Mouse (Mus musculus) midbrain, embryonic 10.5 days (tissue): ENCODE data around the gene Col17a1. TPM values are rescaled to one million over a fixed set of nuclear protein-coding genes. Genes with fewer than 3 reads are reported as not detected.

ENCODE experiments used
- DNase-seq: peaks from one replicate; pipeline ENCODE4 v3.0.0-alpha.2; 2017; ENCODE audit warnings: low spot score
- H3K27ac ChIP-seq: fragments of 300-500 bp; sonication (generic); replicated peaks from 2 replicates; pipeline ENCODE4 v1.5.1; 2016; ENCODE audit warnings: mild to moderate bottlenecking
- H3K27me3 ChIP-seq: fragments of 300-500 bp; sonication (generic); 2 replicates; pipeline ENCODE4 v1.6.1; 2016; ENCODE audit warnings: low read depth, mild to moderate bottlenecking; ENCODE audit not compliant: poor library complexity, severe bottlenecking
- H3K36me3 ChIP-seq: fragments of 300-500 bp; sonication (generic); 2 replicates; pipeline ENCODE4 v1.6.1; 2016; ENCODE audit warnings: mild to moderate bottlenecking, moderate library complexity
- H3K4me1 ChIP-seq: fragments of 300-500 bp; sonication (generic); 2 replicates; pipeline ENCODE4 v1.6.1; 2016
- H3K4me3 ChIP-seq: fragments of 300-500 bp; sonication (generic); 2 replicates; pipeline ENCODE4 v1.5.1; 2016; ENCODE audit warnings: mild to moderate bottlenecking, moderate library complexity
- H3K9me3 ChIP-seq: fragments of 300-500 bp; sonication (generic); replicated peaks from 2 replicates; pipeline ENCODE4 v1.6.1; 2016; ENCODE audit warnings: mild to moderate bottlenecking
- WGBS: fragments of 180-500 bp; shearing (Covaris S2); methylation state at CpG from one replicate; pipeline ENCODE4 v1.1.7; 2016; 5-methylcytosine and 5-hydroxymethylcytosine counted together
- polyA plus RNA-seq: library from polyadenylated mRNA; unstranded; fragments of >200 nt; fragmentation: Nextera tagmentation; extraction: Ambion mirVana; gene quantifications from 2 replicates; pipeline ENCODE4 v1.2.1, GENCODE M21; 2016

The Col17a1 gene
- polyA plus RNA-seq, 1 experiment from 2014 or later: 0.17 TPM

DNA sequence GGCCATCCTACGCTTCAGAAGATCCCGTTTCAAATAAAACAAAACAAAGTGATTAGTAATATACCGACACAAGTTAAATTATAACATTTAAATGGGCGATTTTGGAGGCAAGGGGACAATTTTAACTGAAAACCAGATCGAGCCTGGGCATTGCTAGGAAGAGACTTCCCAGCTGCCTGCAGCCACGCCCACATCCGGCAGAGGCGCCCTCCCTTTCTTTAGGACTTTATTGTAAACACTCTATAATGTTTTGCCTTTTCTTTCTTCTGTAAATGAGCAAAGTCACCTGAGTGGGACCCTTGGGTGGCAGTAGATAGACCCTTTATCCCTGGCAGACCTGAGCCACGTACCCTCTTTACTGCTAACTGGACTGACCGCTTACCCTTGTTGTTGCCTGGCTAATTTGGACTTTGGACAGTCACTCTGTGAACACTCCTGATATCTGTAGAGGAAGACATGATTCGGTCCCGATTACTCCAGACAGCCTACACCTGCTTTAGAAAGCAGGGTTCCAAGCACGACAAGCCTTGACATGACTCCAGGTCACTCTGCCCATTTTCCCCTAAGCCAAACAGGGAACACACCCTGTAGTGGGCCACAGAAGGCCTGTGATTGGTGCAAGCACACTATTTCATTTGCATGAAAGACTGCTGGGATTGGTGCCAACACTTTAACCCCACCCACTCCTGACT, 13.3 kb upstream of the Col17a1 start:
- peaks cover 11% of the 10 kb centered on the region for H3K4me1 ChIP-seq
- H3K4me3 ChIP-seq: no peak overlapping the region
- no peak overlapping the region for H3K27ac ChIP-seq
- H3K27me3 ChIP-seq: peaks cover 5% of the 10 kb centered on the region; the same call in 1 of the 2 replicates
- H3K36me3 ChIP-seq: no peaks in the 10 kb centered on the region
- 77% methylated on average over 13 of the region's 13 CpGs for WGBS
- no peak for DNase-seq
- 0 out of 2 replicates have a peak, but pooled peaks cover 3% of the 10 kb centered on the region for H3K9me3 ChIP-seq

DNA sequence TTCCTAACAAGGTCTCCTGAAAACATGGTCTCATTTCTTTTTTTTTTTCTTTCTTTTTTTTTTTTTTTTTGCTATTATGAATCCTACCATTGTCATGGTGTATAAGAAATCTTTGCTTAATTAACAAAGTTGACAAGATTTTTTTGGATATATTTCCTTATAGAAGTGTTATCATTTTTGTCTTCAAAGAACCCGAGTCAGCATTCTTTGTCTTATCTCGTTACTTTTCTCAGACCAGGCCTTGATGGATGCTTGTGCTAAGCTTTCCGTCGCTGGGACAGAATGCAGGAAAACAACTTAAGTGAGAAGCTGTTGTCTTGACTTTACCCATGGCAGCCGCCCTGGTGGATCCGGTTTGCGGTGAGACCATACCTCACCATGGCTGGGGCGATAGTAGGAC, 8.6 kb upstream of the Col17a1 start:
- DNase-seq: no peak
- Histone ChIP-seq H3K4me3 (no peak overlapping the region), H3K27me3 (no peaks in the 10 kb centered on the region; the same call in 1 of the 2 replicates), H3K36me3 (no peaks in the 10 kb centered on the region), H3K9me3 (0 out of 2 replicates have a peak, but pooled peaks cover 3% of the 10 kb centered on the region), H3K27ac (no peak overlapping the region), H3K4me1 (peaks cover 11% of the 10 kb centered on the region)
- WGBS: 83% methylated on average over 8 of the region's 8 CpGs

DNA sequence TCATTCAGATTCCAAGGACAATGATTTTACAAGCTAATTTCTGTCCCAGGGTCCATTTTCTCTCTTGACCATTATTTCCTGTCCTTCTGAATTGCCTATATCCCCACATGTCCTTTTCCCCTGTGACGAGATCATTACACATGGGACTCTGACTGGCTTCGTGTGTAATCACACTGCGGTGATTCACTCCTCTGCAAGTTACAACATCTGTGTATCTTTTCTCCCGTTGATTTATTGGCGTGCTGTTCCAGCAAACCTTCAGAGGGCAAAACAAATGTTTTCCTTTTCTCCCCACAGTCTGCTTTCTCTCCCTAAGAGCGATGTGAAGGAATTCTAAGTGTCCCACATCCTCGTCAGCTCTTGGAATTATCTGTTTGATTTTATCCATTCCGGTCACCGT, 7.8 kb upstream of the Col17a1 start:
- Histone ChIP-seq H3K4me3 (no peak overlapping the region), H3K36me3 (no peaks in the 10 kb centered on the region), H3K4me1 (peaks cover 11% of the 10 kb centered on the region), H3K9me3 (0 out of 2 replicates have a peak, but pooled peaks cover 3% of the 10 kb centered on the region), H3K27me3 (peaks cover 6% of the 10 kb centered on the region; the same call in 1 of the 2 replicates), H3K27ac (no peak overlapping the region)
- WGBS: 85% methylated on average over 9 of the region's 9 CpGs
- no peak for DNase-seq

DNA sequence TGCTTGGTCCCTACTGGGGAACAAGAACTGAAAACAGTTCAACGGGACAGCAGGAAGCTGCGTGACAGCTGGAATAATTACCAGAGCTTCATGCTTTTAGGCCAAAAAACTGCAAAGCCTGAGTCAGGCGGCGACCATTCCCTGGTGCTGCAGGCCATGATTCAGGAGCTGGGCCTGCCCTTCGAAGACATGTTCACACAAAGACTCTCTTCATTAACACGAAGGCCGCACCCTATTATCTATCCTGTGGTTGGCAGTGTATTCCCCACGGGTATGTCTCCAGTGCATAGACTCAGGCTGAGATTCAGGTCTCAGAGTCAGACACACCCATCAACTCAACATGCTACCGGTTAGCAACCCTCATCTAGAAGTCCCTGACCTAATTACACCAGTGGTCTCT, 6.4 kb upstream of the Col17a1 start:
- Histone ChIP-seq H3K27ac (no peak overlapping the region), H3K4me3 (no peak overlapping the region), H3K36me3 (no peaks in the 10 kb centered on the region), H3K27me3 (peaks cover 6% of the 10 kb centered on the region; the same call in 1 of the 2 replicates), H3K9me3 (0 out of 2 replicates have a peak, but pooled peaks cover 3% of the 10 kb centered on the region), H3K4me1 (peaks cover 21% of the 10 kb centered on the region)
- DNase-seq: no peak
- WGBS: 88% methylated on average over 9 of the region's 9 CpGs

DNA sequence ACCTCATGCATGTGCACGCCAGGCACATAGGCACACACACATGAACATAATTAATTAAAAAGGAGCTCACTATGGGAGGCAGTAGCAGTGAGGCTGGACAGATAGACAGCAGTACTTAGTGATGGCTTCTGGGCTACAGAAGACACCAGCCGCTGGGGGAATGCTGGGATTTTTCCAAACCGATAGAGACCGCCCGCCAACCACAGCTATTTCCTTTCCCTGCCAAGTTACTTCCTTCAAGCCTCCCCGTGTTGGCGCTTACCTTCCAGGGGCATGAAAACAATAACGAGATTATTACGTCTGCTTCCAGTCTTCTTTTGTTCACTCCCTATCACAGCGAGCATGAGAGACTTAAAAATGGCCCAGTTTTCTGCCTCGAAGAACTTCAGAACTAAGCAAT, 5.2 kb upstream of the Col17a1 start:
- H3K4me3 ChIP-seq: no peak overlapping the region
- no peaks in the 10 kb centered on the region for H3K36me3 ChIP-seq
- no peak overlapping the region for H3K27ac ChIP-seq
- H3K9me3 ChIP-seq: 0 out of 2 replicates have a peak, but pooled peaks cover under 1% of the 10 kb centered on the region
- 89% methylated on average over 11 of the region's 11 CpGs for WGBS
- H3K27me3 ChIP-seq: peaks cover 13% of the 10 kb centered on the region
- DNase-seq: no peak
- H3K4me1 ChIP-seq: peaks cover 26% of the 10 kb centered on the region

DNA sequence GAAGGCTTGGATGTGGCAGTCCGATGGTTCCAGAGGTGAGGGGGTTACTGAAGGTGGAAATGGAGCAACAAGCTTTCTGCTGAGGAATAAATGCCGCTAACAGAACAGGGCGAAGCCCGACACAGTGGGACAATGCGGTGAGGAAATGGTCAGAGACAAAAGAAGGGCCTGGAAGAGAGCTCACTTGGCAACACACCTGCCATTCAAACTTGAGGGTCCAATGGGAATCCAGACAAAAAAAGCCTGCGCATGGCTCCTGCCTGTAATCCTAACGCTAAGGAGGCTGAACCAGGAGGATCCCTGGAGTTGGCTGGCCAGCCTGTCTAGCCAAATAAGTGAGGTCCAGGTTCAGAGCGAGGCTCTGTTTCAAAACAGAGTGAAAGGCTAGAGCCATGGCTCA, 4.5 kb upstream of the Col17a1 start:
- no peaks in the 10 kb centered on the region for H3K36me3 ChIP-seq
- peaks cover 19% of the 10 kb centered on the region for H3K27me3 ChIP-seq
- no peak for DNase-seq
- H3K9me3 ChIP-seq: no peaks in the 10 kb centered on the region
- WGBS: 91% methylated on average over 8 of the region's 8 CpGs
- H3K4me1 ChIP-seq: peaks cover 24% of the 10 kb centered on the region
- no peak overlapping the region for H3K27ac ChIP-seq
- no peak overlapping the region for H3K4me3 ChIP-seq

DNA sequence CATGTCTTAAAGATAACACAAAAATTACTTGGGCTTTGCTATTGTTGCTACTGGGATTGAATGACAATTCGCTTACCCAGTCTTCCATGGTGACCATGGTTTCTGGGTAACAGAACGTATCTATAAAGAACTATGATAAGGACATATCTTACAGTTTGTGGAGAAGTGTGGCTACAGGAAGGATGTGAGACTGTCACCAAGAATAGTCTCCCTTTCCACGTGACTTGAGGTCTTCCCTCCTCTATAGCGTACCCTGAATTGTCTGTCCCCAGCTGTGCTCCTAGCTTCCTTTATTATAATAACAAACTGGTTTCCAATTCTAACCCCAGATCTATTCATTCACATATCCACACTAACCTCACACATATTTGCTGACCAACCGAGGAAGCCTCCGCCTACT, 3.8 kb upstream of the Col17a1 start:
- peaks cover 17% of the 10 kb centered on the region for H3K4me1 ChIP-seq
- 92% methylated on average over 6 of the region's 6 CpGs for WGBS
- DNase-seq: no peak
- H3K27ac ChIP-seq: no peak overlapping the region
- no peaks in the 10 kb centered on the region for H3K9me3 ChIP-seq
- no peaks in the 10 kb centered on the region for H3K36me3 ChIP-seq
- peaks cover 24% of the 10 kb centered on the region for H3K27me3 ChIP-seq
- no peak overlapping the region for H3K4me3 ChIP-seq

DNA sequence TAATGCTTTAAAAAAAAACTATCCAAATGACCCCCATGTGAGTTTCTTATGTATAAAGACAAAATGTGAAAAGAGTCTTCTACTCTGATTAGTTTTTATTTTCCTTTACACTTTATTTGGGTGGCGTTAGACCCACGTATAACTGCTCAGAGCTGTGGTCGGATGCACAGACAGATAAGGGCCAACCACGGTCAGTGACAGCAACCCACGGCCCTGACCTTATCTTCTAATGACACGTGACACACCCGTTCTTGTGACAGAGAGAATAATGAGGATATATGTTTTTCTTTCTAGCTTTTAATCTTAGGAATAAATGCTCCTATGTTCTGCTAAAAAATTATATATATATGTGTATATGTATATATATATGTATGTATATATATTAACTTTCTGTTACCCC, 2.3 kb downstream of the Col17a1 start:
- WGBS: 86% methylated on average over 7 of the region's 7 CpGs
- Histone ChIP-seq H3K4me1 (peaks cover 20% of the 10 kb centered on the region), H3K4me3 (no peak overlapping the region), H3K27ac (no peak overlapping the region), H3K27me3 (peaks cover 26% of the 10 kb centered on the region), H3K9me3 (no peaks in the 10 kb centered on the region), H3K36me3 (no peaks in the 10 kb centered on the region)
- no peak for DNase-seq

DNA sequence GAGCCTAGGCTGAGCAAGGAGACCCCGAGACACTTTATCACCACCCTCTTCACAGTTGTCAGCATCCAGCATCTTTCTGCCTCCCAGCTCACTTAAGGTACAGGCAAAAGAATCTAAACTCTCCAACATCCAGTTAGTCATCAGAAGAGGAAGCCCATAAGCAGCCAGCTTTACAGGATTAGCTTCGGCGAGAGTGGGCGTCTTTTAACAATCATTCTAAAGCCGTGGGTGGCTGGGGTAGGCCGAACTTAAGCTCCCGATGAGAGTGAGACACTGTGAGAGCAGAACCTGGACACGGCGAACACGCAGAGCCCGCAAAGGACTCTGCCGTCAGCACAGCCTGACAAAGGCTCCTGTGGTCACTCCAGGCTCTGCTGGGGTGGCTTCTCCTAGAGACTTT, 13.2 kb downstream of the Col17a1 start:
- no peaks in the 10 kb centered on the region for H3K9me3 ChIP-seq
- no peak overlapping the region for H3K4me3 ChIP-seq
- peaks cover 8% of the 10 kb centered on the region for H3K4me1 ChIP-seq
- DNase-seq: no peak
- no peaks in the 10 kb centered on the region for H3K27me3 ChIP-seq
- no peaks in the 10 kb centered on the region for H3K36me3 ChIP-seq
- no peak overlapping the region for H3K27ac ChIP-seq
- WGBS: 69% methylated on average over 12 of the region's 12 CpGs

DNA sequence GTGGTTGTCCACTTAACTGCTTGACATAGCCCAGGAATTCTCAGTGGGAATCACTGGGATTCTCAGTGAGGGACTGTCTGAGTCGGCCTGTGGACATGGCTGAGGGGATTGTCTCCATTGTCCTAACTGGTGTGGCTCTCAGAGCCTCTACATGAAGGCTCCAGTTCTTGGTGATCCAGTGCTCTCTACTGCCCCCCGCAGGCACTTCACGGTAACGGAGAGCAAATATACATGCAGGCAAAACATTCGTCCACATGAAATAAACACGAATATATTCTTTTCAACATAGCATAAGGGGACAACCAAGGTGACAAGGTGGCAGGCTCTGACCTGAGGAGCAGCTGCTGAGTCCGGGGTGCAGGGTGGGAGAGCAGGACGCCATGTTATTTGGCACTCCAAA, 17.5 kb downstream of the Col17a1 start:
- H3K36me3 ChIP-seq: no peaks in the 10 kb centered on the region
- DNase-seq: peak; percentile 50

DNA sequence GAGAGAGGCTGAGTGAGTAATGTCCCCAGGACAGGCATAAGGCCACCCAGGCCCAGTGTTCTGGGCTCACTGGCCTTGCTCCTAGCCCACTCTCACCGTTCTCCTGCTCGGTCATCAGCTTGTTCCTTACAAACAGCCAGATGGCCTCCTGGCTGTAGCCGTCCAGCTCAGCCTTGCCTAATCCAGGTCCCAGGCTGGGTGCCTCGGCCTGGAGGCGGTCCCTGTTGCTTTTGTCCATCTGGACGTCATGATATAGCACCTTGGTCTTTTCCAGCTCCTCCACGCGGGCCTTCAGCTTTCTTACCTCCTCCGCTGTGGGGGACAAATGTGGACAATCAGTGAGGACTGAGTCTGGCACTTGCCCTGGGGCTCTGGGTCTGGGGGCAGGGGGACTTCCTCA, 23.5 kb downstream of the Col17a1 start:
- Histone ChIP-seq H3K9me3 (no peaks in the 10 kb centered on the region), H3K4me1 (peaks cover 18% of the 10 kb centered on the region), H3K27ac (peak overlapping the region; percentile 1; the same call in 1 of the 2 replicates), H3K27me3 (no peaks in the 10 kb centered on the region), H3K4me3 (no peak overlapping the region), H3K36me3 (no peaks in the 10 kb centered on the region)
- DNase-seq: no peak
- 75% methylated on average over 9 of the region's 9 CpGs for WGBS

More for the DNA sequence above, 17.5 kb downstream of the Col17a1 start:
- H3K27me3 ChIP-seq: no peaks in the 10 kb centered on the region
- no peak overlapping the region for H3K4me3 ChIP-seq
- WGBS: 34% methylated on average over 8 of the region's 8 CpGs
- no peaks in the 10 kb centered on the region for H3K9me3 ChIP-seq
- no peak overlapping the region for H3K27ac ChIP-seq
- peaks cover 8% of the 10 kb centered on the region for H3K4me1 ChIP-seq

DNA sequence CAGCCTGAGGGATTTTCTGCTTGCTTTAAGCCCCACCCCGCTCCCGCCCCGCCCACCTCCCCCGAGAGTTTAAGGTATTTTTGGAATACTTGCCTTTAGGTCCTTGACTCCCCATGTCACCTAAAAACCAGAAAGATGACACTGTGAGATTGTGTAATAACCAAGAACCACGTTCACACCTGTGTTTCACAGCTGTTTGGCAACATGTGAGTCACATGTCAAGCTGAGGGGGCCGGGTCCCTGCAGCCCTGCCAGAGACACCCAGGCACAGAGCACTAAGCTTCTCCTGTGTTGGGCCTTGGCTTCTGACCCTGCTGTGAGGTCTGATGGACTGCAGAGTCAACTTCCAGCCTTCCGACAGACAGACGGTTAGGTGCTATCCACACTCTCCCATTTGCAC, 24.3 kb downstream of the Col17a1 start:
- H3K27ac ChIP-seq: peak overlapping the region; percentile 61
- H3K9me3 ChIP-seq: no peaks in the 10 kb centered on the region
- H3K27me3 ChIP-seq: no peaks in the 10 kb centered on the region
- DNase-seq: no peak
- H3K4me3 ChIP-seq: no peak overlapping the region
- H3K4me1 ChIP-seq: peaks cover 18% of the 10 kb centered on the region
- no peaks in the 10 kb centered on the region for H3K36me3 ChIP-seq
- 55% methylated on average over 8 of the region's 8 CpGs for WGBS

DNA sequence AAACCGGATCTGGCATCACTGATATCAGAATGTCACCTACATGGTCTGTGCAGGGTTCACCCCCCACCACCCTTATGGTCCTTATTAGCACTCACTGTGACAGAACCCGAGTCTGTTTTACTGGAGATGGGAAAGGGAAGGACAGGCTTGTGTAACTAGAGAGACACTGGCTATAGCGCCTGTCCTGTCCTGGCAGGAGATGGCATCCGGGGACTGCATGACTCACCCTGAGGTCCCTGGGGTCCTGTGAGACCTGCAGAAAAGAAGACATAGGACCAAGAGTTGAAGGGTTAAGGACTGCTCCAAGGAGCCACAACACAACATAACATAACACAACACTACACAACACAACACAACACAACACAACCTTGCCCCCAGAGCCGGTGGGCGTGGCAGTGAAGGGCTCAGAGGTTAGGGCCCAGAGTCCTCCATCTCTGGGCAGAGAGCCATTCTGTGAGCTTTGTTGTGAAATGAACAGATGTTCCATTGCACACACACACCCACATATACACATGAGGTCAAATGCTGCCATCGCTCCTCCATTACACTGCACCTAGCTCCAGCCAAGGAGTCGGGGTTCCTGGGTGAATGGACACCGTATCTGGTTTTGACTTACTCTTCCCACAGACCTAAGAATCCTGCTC, 32.0 kb downstream of the Col17a1 start:
- Histone ChIP-seq H3K27me3 (no peaks in the 10 kb centered on the region), H3K9me3 (no peaks in the 10 kb centered on the region), H3K4me3 (no peak overlapping the region), H3K36me3 (no peaks in the 10 kb centered on the region), H3K27ac (no peak overlapping the region), H3K4me1 (peaks cover 24% of the 10 kb centered on the region)
- DNase-seq: no peak
- 92% methylated on average over 9 of the region's 9 CpGs for WGBS
